In genomic region chr19:45067758-45068510, GRCm38 (mm10) we compare ENCODE assay signal across 19 mouse cellular contexts. TPM values are rescaled to one million over a fixed set of nuclear protein-coding genes. Genes with fewer than 3 reads are reported as not detected.
"Had no signal": no experiment of that assay in that cellular context is flagged by ENCODE, and none has a peak within 500 bp of the region (broad histone marks: within the 10 kb centered on the region; RNA-seq: fewer than 3 reads in every experiment).

No protein-coding gene starts in this region.

- DNase-seq: kidney, adult 18-20 months; kidney, adult 9 months; kidney, postnatal 14 days; kidney, postnatal 4 days; lung, adult 2 months; lung, postnatal 14 days; right cerebral cortex, postnatal 4 days; thymus, adult 2 months; thymus, postnatal 14 days; thymus, postnatal 4 days had no signal

- H3K4me1 ChIP-seq: limb, embryonic 13.5 days had no signal

- H3K9me3 ChIP-seq: limb, embryonic 10.5 days; limb, embryonic 13.5 days; liver, embryonic 15.5 days; midbrain, embryonic 13.5 days had no signal

- H3K27ac ChIP-seq: limb, embryonic 10.5 days; limb, embryonic 13.5 days; liver, embryonic 15.5 days; midbrain, embryonic 13.5 days; stomach, postnatal 0 days had no signal

- ATAC-seq: intestine, embryonic 16.5 days; midbrain, embryonic 13.5 days; midbrain, embryonic 16.5 days had no signal

- H3K4me2 ChIP-seq: limb, embryonic 13.5 days; liver, embryonic 15.5 days; midbrain, embryonic 13.5 days had no signal

- H3K4me3 ChIP-seq: limb, embryonic 10.5 days; limb, embryonic 13.5 days; liver, embryonic 15.5 days; midbrain, embryonic 13.5 days had no signal

- H3K36me3 ChIP-seq: limb, embryonic 10.5 days; limb, embryonic 13.5 days; liver, embryonic 15.5 days; midbrain, embryonic 13.5 days had no signal

- H3K9ac ChIP-seq: limb, embryonic 13.5 days; liver, embryonic 15.5 days; midbrain, embryonic 13.5 days had no signal

RNA-seq across cellular contexts. Expression of gene Pdzd7, which starts 22.4 kb away (rescaled TPM):
- total RNA-seq: liver, adult 2 months; megakaryocyte progenitor cell, adult 5-6 weeks had no signal
- polyA plus RNA-seq: liver, embryonic 15.5 days had no signal
